Mouse (Mus musculus): ENCODE results near the gene Cnbd2. TPM values are rescaled to one million over a fixed set of nuclear protein-coding genes. Genes with fewer than 3 reads are reported as not detected.
A peak's percentile ranks its signal among the peaks of the same experiment; 100 is the strongest.

The Cnbd2 gene
- polyA plus RNA-seq, 1 experiment from 2014 or later: 6.3 TPM

DNA sequence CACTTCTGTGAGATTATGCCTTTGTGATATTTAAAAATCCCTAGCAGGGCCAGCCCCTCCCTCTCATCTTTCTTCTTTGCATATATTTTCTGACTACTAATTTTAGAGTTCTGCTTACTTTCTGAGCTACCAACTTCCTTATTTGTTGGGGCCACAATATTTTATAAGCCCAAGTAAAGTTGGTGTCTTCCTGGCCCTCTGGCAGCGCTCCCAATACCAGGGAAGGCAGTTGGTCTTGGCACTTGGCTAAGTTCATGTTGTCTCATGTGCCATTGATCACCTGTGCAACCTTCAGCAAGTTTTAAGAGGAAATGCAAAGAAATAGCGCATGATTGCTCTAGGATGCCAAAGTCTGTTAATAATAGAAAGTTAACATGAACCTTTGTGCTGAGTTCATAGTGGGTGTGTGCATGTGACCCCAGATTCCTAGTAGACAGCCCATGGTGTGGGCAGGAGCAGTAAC is 16.5 kb upstream of the Cnbd2 start:
- peak overlapping the region; percentile 67 for H3K27ac ChIP-seq (replicated peaks)
- 79% methylated on average over 2 of the region's 2 CpGs for WGBS
- ATAC-seq (ENCODE audit: low FRiP score, low TSS enrichment) (peak; percentile 34), DNase-seq (ENCODE audit: low spot score) (peak; percentile 26)
- H3K9me3 ChIP-seq (ENCODE audit: control insufficient read depth, low read length): no peaks in the 10 kb centered on the region
- peaks cover 5% of the 10 kb centered on the region; the same call in 1 of the 2 replicates for H3K36me3 ChIP-seq (ENCODE audit: control insufficient read depth, insufficient read depth, low read length)
- no peak overlapping the region for H3K4me2 ChIP-seq (replicated peaks; ENCODE audit: low read depth)
- no peak for TF ChIP-seq EP300 (optimal IDR thresholded peaks at IDR 0.05)
- TF ChIP-seq CTCF (IDR thresholded peaks at IDR 0.05; ENCODE audit: low read depth): no peak
- no peaks in the 10 kb centered on the region for H3K27me3 ChIP-seq (ENCODE audit: control insufficient read depth, insufficient read depth, low read length)
- no peak overlapping the region for H3K4me3 ChIP-seq (ENCODE audit: low read depth, low read length)
- no peak overlapping the region for H3K9ac ChIP-seq (ENCODE audit: low read length)
- no peaks in the 10 kb centered on the region for H3K4me1 ChIP-seq (replicated peaks; ENCODE audit: control insufficient read depth, insufficient read depth)

DNA sequence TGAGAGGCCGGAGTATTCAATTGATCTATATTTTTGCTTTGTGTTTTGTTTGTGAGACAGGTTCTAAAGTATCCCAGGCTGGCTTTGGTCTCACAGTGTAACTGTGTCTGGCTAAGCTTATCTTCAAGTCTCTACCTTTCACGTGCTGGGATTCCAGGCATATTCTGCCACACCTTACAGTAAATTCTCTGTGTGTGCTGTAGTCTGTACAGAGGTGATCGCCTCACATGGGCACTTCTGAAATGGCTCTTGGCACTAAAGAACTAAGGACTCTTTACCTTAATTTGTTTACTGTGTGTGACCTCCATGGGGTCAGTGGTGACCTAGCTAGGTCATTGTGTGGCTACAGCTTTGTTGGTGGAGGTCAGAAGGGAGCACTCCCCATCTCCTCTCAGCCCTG is 15.9 kb upstream of the Cnbd2 start:
- Histone ChIP-seq H3K4me2 (replicated peaks; ENCODE audit: low read depth) (no peak overlapping the region), H3K9ac (ENCODE audit: low read length) (no peak overlapping the region), H3K27me3 (ENCODE audit: control insufficient read depth, insufficient read depth, low read length) (no peaks in the 10 kb centered on the region), H3K4me3 (ENCODE audit: low read depth, low read length) (no peak overlapping the region), H3K36me3 (ENCODE audit: control insufficient read depth, insufficient read depth, low read length) (peaks cover 5% of the 10 kb centered on the region; the same call in 1 of the 2 replicates), H3K4me1 (replicated peaks; ENCODE audit: control insufficient read depth, insufficient read depth) (no peaks in the 10 kb centered on the region), H3K9me3 (ENCODE audit: control insufficient read depth, low read length) (no peaks in the 10 kb centered on the region), H3K27ac (replicated peaks) (peak overlapping the region; percentile 67; the same call in 1 of the 2 replicates)
- ATAC-seq (ENCODE audit: low FRiP score, low TSS enrichment): peak; percentile 89
- WGBS: 70% methylated on average over 3 of the region's 3 CpGs
- TF ChIP-seq EP300 (optimal IDR thresholded peaks at IDR 0.05) (no peak), CTCF (IDR thresholded peaks at IDR 0.05; ENCODE audit: low read depth) (no peak)
- peak; percentile 59 for DNase-seq (ENCODE audit: low spot score)

DNA sequence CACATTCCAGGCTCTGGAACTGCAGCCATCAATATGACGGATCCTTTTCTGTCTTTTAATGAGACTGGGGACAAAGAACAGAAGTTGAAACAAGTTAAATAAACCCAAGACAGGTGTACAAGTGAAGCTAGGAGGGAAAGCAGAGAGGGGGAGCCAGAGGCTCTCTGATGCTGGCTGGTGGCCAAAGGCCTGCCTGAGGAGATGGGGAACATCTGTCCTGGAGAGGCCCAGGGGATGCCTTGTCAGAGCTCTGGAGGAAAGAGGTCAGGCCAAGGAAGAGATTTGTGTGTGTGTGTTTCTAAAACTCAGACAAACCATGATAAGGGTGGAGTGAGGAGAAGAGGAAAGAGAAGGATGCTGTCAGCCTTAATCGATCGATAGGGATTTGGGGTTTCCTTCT is 14.4 kb upstream of the Cnbd2 start:
- ATAC-seq (ENCODE audit: low FRiP score, low TSS enrichment) (no peak), DNase-seq (ENCODE audit: low spot score) (peak; percentile 29)
- H3K9ac ChIP-seq (ENCODE audit: low read length): no peak overlapping the region
- no peak overlapping the region for H3K4me3 ChIP-seq (ENCODE audit: low read depth, low read length)
- TF ChIP-seq CTCF (IDR thresholded peaks at IDR 0.05; ENCODE audit: low read depth) (peak; percentile 38), EP300 (optimal IDR thresholded peaks at IDR 0.05) (no peak)
- no peaks in the 10 kb centered on the region for H3K27me3 ChIP-seq (ENCODE audit: control insufficient read depth, insufficient read depth, low read length)
- no peak overlapping the region for H3K27ac ChIP-seq (replicated peaks)
- H3K4me1 ChIP-seq (replicated peaks; ENCODE audit: control insufficient read depth, insufficient read depth): no peaks in the 10 kb centered on the region
- 42% methylated on average over 3 of the region's 3 CpGs for WGBS
- H3K4me2 ChIP-seq (replicated peaks; ENCODE audit: low read depth): no peak overlapping the region
- no peaks in the 10 kb centered on the region for H3K9me3 ChIP-seq (ENCODE audit: control insufficient read depth, low read length)
- peaks cover 5% of the 10 kb centered on the region; the same call in 1 of the 2 replicates for H3K36me3 ChIP-seq (ENCODE audit: control insufficient read depth, insufficient read depth, low read length)

DNA sequence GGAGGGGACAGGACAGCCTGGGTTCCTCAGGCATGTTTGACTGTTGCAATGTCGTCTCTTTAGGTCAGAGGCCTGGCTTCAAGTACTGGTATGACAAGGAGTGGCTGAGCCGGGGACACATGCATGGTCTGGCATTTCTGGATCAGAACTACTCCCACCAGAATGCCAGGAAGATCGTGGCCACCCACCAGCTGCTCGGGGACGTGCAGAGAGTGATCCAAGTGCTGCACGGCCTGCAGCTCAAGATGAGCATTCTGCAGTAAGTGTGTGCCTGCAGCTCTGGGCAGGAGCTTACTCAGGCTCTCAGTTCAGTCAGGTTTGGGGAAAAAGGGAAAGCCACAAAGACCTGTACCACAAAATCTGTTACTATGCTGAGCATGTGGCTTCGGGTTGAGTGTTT is 13.6 kb upstream of the Cnbd2 start:
- DNase-seq (ENCODE audit: low spot score) (no peak), ATAC-seq (ENCODE audit: low FRiP score, low TSS enrichment) (no peak)
- Histone ChIP-seq H3K27me3 (ENCODE audit: control insufficient read depth, insufficient read depth, low read length) (no peaks in the 10 kb centered on the region), H3K4me1 (replicated peaks; ENCODE audit: control insufficient read depth, insufficient read depth) (no peaks in the 10 kb centered on the region), H3K4me3 (ENCODE audit: low read depth, low read length) (no peak overlapping the region), H3K9ac (ENCODE audit: low read length) (no peak overlapping the region), H3K36me3 (ENCODE audit: control insufficient read depth, insufficient read depth, low read length) (peaks cover 3% of the 10 kb centered on the region; the same call in 1 of the 2 replicates), H3K9me3 (ENCODE audit: control insufficient read depth, low read length) (no peaks in the 10 kb centered on the region), H3K27ac (replicated peaks) (no peak overlapping the region; the same call in 1 of the 2 replicates), H3K4me2 (replicated peaks; ENCODE audit: low read depth) (no peak overlapping the region)
- 79% methylated on average over 7 of the region's 7 CpGs for WGBS
- TF ChIP-seq CTCF (IDR thresholded peaks at IDR 0.05; ENCODE audit: low read depth) (no peak), EP300 (optimal IDR thresholded peaks at IDR 0.05) (no peak)

DNA sequence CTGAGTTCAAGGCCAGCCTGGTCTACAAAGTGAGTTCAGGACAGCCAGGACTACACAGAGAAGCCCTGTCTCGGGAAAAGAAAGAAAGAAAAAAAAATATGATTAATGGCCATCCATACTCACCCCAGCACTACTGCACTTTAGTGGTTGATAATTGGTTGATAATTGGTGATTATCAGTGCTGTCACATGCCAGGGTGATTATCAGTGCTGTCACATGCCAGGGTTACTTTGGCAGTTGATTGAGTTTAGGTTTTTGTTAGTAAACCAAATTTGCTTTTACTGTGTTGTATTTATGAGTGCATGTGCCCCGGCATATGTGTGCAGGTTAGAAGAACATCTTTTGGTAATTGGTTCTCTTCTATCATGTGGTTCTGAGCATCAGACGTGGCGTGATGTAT is 10.0 kb upstream of the Cnbd2 start:
- H3K36me3 ChIP-seq (ENCODE audit: control insufficient read depth, insufficient read depth, low read length): peaks cover 6% of the 10 kb centered on the region; the same call in 1 of the 2 replicates
- ATAC-seq (ENCODE audit: low FRiP score, low TSS enrichment): no peak

DNA sequence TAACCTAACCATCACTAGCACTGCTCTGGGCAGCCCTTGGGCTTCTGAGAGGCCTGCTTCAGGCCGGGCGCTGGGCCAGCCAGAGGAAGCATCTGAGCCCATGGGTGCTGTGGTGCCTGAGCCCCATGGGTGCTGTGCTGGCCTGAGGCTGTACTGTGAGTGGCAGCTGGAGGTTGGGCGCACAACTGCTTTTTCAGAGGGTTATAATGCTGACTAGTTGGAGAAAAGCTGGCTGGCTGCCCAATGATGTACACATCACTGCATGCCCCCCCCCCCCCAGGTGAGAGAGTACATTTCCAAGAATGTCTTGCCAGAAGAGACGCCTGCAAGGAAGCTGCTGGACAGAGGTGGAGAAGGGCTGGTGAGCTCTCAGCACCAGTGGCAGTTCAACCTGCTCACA is 7.7 kb upstream of the Cnbd2 start:
- Histone ChIP-seq H3K9me3 (ENCODE audit: control insufficient read depth, low read length) (no peaks in the 10 kb centered on the region), H3K27ac (replicated peaks) (no peak overlapping the region), H3K4me2 (replicated peaks; ENCODE audit: low read depth) (no peak overlapping the region), H3K4me3 (ENCODE audit: low read depth, low read length) (no peak overlapping the region), H3K4me1 (replicated peaks; ENCODE audit: control insufficient read depth, insufficient read depth) (no peaks in the 10 kb centered on the region), H3K9ac (ENCODE audit: low read length) (no peak overlapping the region), H3K36me3 (ENCODE audit: control insufficient read depth, insufficient read depth, low read length) (peaks cover 6% of the 10 kb centered on the region; the same call in 1 of the 2 replicates), H3K27me3 (ENCODE audit: control insufficient read depth, insufficient read depth, low read length) (no peaks in the 10 kb centered on the region)
- 95% methylated on average over 4 of the region's 4 CpGs for WGBS
- no peak for DNase-seq (ENCODE audit: low spot score)
- TF ChIP-seq EP300 (optimal IDR thresholded peaks at IDR 0.05) (no peak), CTCF (IDR thresholded peaks at IDR 0.05; ENCODE audit: low read depth) (no peak)
- no peak for ATAC-seq (ENCODE audit: low FRiP score, low TSS enrichment)

More for the DNA sequence above, 10.0 kb upstream of the Cnbd2 start:
- TF ChIP-seq EP300 (optimal IDR thresholded peaks at IDR 0.05) (no peak), CTCF (IDR thresholded peaks at IDR 0.05; ENCODE audit: low read depth) (no peak)
- H3K4me1 ChIP-seq (replicated peaks; ENCODE audit: control insufficient read depth, insufficient read depth): no peaks in the 10 kb centered on the region
- H3K27ac ChIP-seq (replicated peaks): no peak overlapping the region
- no peak overlapping the region for H3K4me2 ChIP-seq (replicated peaks; ENCODE audit: low read depth)
- no peaks in the 10 kb centered on the region for H3K9me3 ChIP-seq (ENCODE audit: control insufficient read depth, low read length)
- no peaks in the 10 kb centered on the region for H3K27me3 ChIP-seq (ENCODE audit: control insufficient read depth, insufficient read depth, low read length)
- H3K9ac ChIP-seq (ENCODE audit: low read length): no peak overlapping the region
- no peak for DNase-seq (ENCODE audit: low spot score)
- no peak overlapping the region for H3K4me3 ChIP-seq (ENCODE audit: low read depth, low read length)
- 91% methylated on average over 4 of the region's 4 CpGs for WGBS
